Mouse (Mus musculus): ENCODE measurements around the gene Psors1c2.

Gene Psors1c2

GRCm38 (mm10) chr17:35517526-35517925 is 15.5 kb upstream of the Psors1c2 start:
- DNase-seq (ENCODE audit: low spot score): no peak

- DNase-seq (ENCODE audit: low spot score): no peak
These were observed 8.6 kb upstream of the Psors1c2 start for GRCm38 (mm10) chr17:35524354-35524753.

- DNase-seq (ENCODE audit: low spot score): no peak
These were observed 6.4 kb upstream of the Psors1c2 start for GRCm38 (mm10) chr17:35526644-35527043.

- no peak for DNase-seq (ENCODE audit: low spot score)
These were observed 641 bp upstream of the Psors1c2 start for GRCm38 (mm10) chr17:35532360-35532759.

GRCm38 (mm10) chr17:35534343-35534742 is 1.3 kb downstream of the Psors1c2 start:
- peak; percentile 86 for DNase-seq (ENCODE audit: low spot score)

- DNase-seq (ENCODE audit: low spot score): no peak
These were observed 4.4 kb downstream of the Psors1c2 start for GRCm38 (mm10) chr17:35537421-35537820.

- no peak for DNase-seq (ENCODE audit: low spot score)
These were observed 5.5 kb downstream of the Psors1c2 start for GRCm38 (mm10) chr17:35538476-35538875.

GRCm38 (mm10) chr17:35539540-35539939 is 6.5 kb downstream of the Psors1c2 start:
- no peak for DNase-seq (ENCODE audit: low spot score)

GRCm38 (mm10) chr17:35542761-35543411 is 9.9 kb downstream of the Psors1c2 start:
- DNase-seq (ENCODE audit: low spot score): no peak

GRCm38 (mm10) chr17:35543412-35543861 is 10.4 kb downstream of the Psors1c2 start:
- no peak for DNase-seq (ENCODE audit: low spot score)

GRCm38 (mm10) chr17:35544001-35544400 is 11.0 kb downstream of the Psors1c2 start:
- DNase-seq (ENCODE audit: low spot score): no peak

- peak; percentile 53 for DNase-seq (ENCODE audit: low spot score)
These were observed 11.7 kb downstream of the Psors1c2 start for GRCm38 (mm10) chr17:35544680-35545079.

- no peak for DNase-seq (ENCODE audit: low spot score)
These were observed 14.5 kb downstream of the Psors1c2 start for GRCm38 (mm10) chr17:35547465-35547864.

GRCm38 (mm10) chr17:35548636-35549035 is 15.6 kb downstream of the Psors1c2 start:
- DNase-seq (ENCODE audit: low spot score): no peak

GRCm38 (mm10) chr17:35549437-35550142 is 16.6 kb downstream of the Psors1c2 start:
- peak; percentile 85 for DNase-seq (ENCODE audit: low spot score)

GRCm38 (mm10) chr17:35550143-35550494 is 17.1 kb downstream of the Psors1c2 start:
- no peak for DNase-seq (ENCODE audit: low spot score)

GRCm38 (mm10) chr17:35550871-35551270 is 17.9 kb downstream of the Psors1c2 start:
- no peak for DNase-seq (ENCODE audit: low spot score)

- no peak for DNase-seq (ENCODE audit: low spot score)
These were observed 18.9 kb downstream of the Psors1c2 start, which contains the start of gene Cdsn for GRCm38 (mm10) chr17:35551881-35552414. Gene Cdsn, plus strand, starts transcription at chr17:35552128.

GRCm38 (mm10) chr17:35554321-35554720 is 21.3 kb downstream of the Psors1c2 start:
- no peak for DNase-seq (ENCODE audit: low spot score)

- DNase-seq (ENCODE audit: low spot score): no peak
These were observed 21.9 kb downstream of the Psors1c2 start for GRCm38 (mm10) chr17:35554761-35555397.

GRCm38 (mm10) chr17:35556186-35556765 is 23.3 kb downstream of the Psors1c2 start:
- DNase-seq (ENCODE audit: low spot score): no peak

GRCm38 (mm10) chr17:35556812-35557211 is 23.8 kb downstream of the Psors1c2 start:
- peak; percentile 77 for DNase-seq (ENCODE audit: low spot score)
